Mouse (Mus musculus): ENCODE measurements around the gene Bicdl1. TPM values are rescaled to one million over a fixed set of nuclear protein-coding genes. Genes with fewer than 3 reads are reported as not detected.

Gene Bicdl1
- polyA plus RNA-seq, 1 experiment from 2014 or later: 6.8 TPM

DNA sequence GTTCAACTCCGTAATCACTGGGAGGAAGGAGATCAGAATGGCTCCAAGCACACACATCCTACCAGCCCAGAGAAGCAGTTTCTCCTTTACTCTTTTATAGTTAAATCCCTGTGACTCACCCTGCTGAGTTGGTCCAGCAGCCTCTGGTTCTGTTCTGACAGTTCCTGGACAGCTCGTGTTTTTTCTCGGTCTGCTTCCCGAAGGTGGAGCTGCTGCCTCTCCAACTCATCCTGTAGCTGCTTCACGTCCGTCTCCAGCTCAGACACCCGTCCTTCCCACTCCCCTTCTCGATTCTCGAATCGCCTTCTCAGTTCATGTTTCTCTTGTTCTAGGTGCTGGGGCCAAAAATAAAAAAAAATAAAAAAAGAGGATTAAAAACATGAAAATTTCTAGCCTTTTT lies 7.0 kb downstream of the Bicdl1 start:
- ATAC-seq (replicated peaks; ENCODE audit: insufficient number of reproducible peaks, low FRiP score, low TSS enrichment, low read depth): no peak
- H3K9me3 ChIP-seq (replicated peaks; ENCODE audit: control insufficient read depth, low read length): no peaks in the 10 kb centered on the region
- 89% methylated on average over 10 of the region's 10 CpGs for WGBS

DNA sequence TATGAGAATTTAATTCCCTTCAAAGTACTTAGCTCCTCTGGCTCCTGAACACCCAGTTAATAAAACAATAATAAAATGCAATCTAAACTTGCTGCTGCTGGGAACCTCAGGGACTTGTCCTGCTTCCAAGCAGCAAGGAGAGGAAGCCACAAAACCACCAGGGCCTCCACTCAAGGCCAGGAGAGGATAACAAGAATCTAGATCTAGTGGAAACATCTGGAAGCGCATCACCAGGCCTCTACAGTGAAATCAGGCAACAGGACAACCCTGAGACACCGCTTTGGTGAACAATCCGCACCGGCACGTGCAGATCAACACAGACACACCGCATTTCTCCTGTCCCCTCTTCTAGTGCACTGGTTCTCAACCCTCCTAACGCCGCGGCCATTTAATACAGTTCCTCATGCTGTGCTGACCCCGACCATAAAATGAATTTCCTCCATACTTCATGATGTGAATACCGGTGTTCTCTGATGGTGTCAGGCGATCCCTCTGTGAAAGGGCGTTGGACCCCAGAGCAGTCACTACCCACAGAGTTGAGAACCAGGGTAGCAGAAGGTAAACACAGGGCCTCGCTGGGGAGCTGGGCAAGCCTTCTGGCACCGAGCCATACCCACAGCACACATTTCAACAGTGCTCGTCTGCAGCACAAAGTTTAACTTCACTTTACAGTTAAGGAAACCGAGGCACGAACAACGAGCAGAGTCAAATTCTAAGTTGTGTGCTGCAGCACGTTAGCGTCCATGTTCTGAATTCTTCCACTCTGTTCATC lies 9.0 kb downstream of the Bicdl1 start:
- Histone ChIP-seq H3K27ac (replicated peaks; ENCODE audit: low read depth, low read length) (no peak overlapping the region), H3K4me2 (ENCODE audit: low read depth, low read length) (no peak overlapping the region), H3K4me3 (ENCODE audit: low read depth, low read length) (no peak overlapping the region), H3K9me3 (replicated peaks; ENCODE audit: control insufficient read depth, low read length) (no peaks in the 10 kb centered on the region), H3K36me3 (replicated peaks; ENCODE audit: control insufficient read depth, insufficient read depth, low read depth, low read length) (no peaks in the 10 kb centered on the region), H3K4me1 (ENCODE audit: control insufficient read depth, insufficient read depth, low read length) (no peaks in the 10 kb centered on the region), H3K9ac (replicated peaks; ENCODE audit: low read length) (no peak overlapping the region), H3K27me3 (ENCODE audit: control insufficient read depth, insufficient read depth, low read length) (no peaks in the 10 kb centered on the region)
- DNase-seq (ENCODE audit: low spot score): no peak
- no peak for ATAC-seq (replicated peaks; ENCODE audit: insufficient number of reproducible peaks, low FRiP score, low TSS enrichment, low read depth)
- WGBS: 90% methylated on average over 21 of the region's 21 CpGs

More for the DNA sequence above, 7.0 kb downstream of the Bicdl1 start:
- Histone ChIP-seq H3K4me2 (ENCODE audit: low read depth, low read length) (no peak overlapping the region), H3K9ac (replicated peaks; ENCODE audit: low read length) (no peak overlapping the region), H3K27ac (replicated peaks; ENCODE audit: low read depth, low read length) (no peak overlapping the region), H3K4me1 (ENCODE audit: control insufficient read depth, insufficient read depth, low read length) (no peaks in the 10 kb centered on the region), H3K27me3 (ENCODE audit: control insufficient read depth, insufficient read depth, low read length) (no peaks in the 10 kb centered on the region), H3K36me3 (replicated peaks; ENCODE audit: control insufficient read depth, insufficient read depth, low read depth, low read length) (no peaks in the 10 kb centered on the region), H3K4me3 (ENCODE audit: low read depth, low read length) (no peak overlapping the region)
- DNase-seq (ENCODE audit: low spot score): no peak

DNA sequence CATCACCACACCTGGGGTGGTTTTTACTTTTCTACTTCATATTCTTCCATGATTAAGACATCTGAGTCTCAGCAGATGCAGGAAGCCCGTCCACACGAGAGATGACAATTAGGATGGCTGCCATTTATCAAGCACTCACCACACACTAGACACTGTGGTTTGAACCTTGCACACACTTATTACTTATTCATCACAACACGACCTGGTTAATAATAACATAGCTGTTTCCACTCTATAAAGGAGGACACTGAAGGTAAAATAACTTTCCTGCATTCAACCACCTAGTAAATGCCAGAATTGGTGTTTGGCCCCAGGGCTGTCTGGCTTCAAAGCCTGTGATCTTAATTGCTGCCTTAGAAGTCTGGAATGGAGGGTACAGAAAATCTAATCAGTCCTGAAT lies 10.7 kb downstream of the Bicdl1 start:
- Histone ChIP-seq H3K4me1 (ENCODE audit: control insufficient read depth, insufficient read depth, low read length) (no peaks in the 10 kb centered on the region), H3K36me3 (replicated peaks; ENCODE audit: control insufficient read depth, insufficient read depth, low read depth, low read length) (no peaks in the 10 kb centered on the region), H3K9me3 (replicated peaks; ENCODE audit: control insufficient read depth, low read length) (no peaks in the 10 kb centered on the region), H3K27ac (replicated peaks; ENCODE audit: low read depth, low read length) (no peak overlapping the region), H3K4me2 (ENCODE audit: low read depth, low read length) (no peak overlapping the region), H3K27me3 (ENCODE audit: control insufficient read depth, insufficient read depth, low read length) (no peaks in the 10 kb centered on the region), H3K4me3 (ENCODE audit: low read depth, low read length) (no peak overlapping the region), H3K9ac (replicated peaks; ENCODE audit: low read length) (no peak overlapping the region)
- ATAC-seq (replicated peaks; ENCODE audit: insufficient number of reproducible peaks, low FRiP score, low TSS enrichment, low read depth) (no peak), DNase-seq (ENCODE audit: low spot score) (no peak)
- 63% methylated on average over 3 of the region's 3 CpGs for WGBS

DNA sequence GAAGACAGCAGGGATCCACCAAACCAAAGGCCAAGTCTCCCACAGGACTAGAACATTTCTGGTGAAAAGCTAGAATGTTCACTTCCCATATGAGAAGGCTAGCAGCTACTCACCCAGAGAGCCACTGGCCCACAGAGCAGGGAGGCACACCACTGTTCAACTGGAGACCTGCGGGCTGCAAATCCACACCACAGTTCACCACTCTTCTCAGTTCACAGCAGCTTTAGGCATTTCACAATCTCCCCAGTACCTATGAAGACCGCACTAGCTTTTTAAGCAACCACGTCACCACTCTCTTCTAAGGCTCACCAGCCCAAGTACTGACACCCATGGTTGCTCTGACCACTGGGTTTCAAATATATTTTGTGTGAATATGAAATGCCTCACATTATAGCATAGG lies 13.7 kb downstream of the Bicdl1 start:
- WGBS: 88% methylated on average over 3 of the region's 3 CpGs
- DNase-seq (ENCODE audit: low spot score) (no peak), ATAC-seq (replicated peaks; ENCODE audit: insufficient number of reproducible peaks, low FRiP score, low TSS enrichment, low read depth) (no peak)
- Histone ChIP-seq H3K4me2 (ENCODE audit: low read depth, low read length) (no peak overlapping the region), H3K9ac (replicated peaks; ENCODE audit: low read length) (no peak overlapping the region), H3K27ac (replicated peaks; ENCODE audit: low read depth, low read length) (no peak overlapping the region), H3K4me1 (ENCODE audit: control insufficient read depth, insufficient read depth, low read length) (no peaks in the 10 kb centered on the region), H3K27me3 (ENCODE audit: control insufficient read depth, insufficient read depth, low read length) (no peaks in the 10 kb centered on the region), H3K4me3 (ENCODE audit: low read depth, low read length) (no peak overlapping the region), H3K36me3 (replicated peaks; ENCODE audit: control insufficient read depth, insufficient read depth, low read depth, low read length) (no peaks in the 10 kb centered on the region), H3K9me3 (replicated peaks; ENCODE audit: control insufficient read depth, low read length) (no peaks in the 10 kb centered on the region)

DNA sequence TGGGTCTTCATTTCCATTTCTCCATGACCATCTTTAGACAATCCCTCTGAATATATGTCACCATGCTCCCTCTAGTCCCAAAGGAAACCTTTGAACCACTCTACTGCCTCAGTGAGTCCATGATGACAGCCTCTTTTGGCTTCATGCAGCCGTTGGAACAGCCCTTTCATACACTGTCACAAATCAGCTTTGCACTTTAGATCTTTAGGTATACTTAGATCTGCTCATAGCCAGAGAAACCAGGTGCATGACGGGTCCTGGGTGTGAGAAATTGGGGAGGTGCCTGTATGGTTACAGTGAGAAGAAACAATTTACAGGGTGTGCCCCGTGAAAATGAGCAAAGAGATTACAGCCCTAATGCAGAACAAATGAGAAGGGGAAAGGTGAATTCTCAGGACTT lies 14.3 kb downstream of the Bicdl1 start:
- no peak overlapping the region for H3K4me2 ChIP-seq (ENCODE audit: low read depth, low read length)
- no peaks in the 10 kb centered on the region for H3K27me3 ChIP-seq (ENCODE audit: control insufficient read depth, insufficient read depth, low read length)
- no peaks in the 10 kb centered on the region for H3K4me1 ChIP-seq (ENCODE audit: control insufficient read depth, insufficient read depth, low read length)
- H3K9me3 ChIP-seq (replicated peaks; ENCODE audit: control insufficient read depth, low read length): no peaks in the 10 kb centered on the region
- DNase-seq (ENCODE audit: low spot score): no peak
- no peak overlapping the region for H3K4me3 ChIP-seq (ENCODE audit: low read depth, low read length)
- no peak overlapping the region for H3K9ac ChIP-seq (replicated peaks; ENCODE audit: low read length)
- WGBS: 83% methylated on average over 3 of the region's 3 CpGs
- no peak for ATAC-seq (replicated peaks; ENCODE audit: insufficient number of reproducible peaks, low FRiP score, low TSS enrichment, low read depth)
- H3K27ac ChIP-seq (replicated peaks; ENCODE audit: low read depth, low read length): no peak overlapping the region
- no peaks in the 10 kb centered on the region for H3K36me3 ChIP-seq (replicated peaks; ENCODE audit: control insufficient read depth, insufficient read depth, low read depth, low read length)

DNA sequence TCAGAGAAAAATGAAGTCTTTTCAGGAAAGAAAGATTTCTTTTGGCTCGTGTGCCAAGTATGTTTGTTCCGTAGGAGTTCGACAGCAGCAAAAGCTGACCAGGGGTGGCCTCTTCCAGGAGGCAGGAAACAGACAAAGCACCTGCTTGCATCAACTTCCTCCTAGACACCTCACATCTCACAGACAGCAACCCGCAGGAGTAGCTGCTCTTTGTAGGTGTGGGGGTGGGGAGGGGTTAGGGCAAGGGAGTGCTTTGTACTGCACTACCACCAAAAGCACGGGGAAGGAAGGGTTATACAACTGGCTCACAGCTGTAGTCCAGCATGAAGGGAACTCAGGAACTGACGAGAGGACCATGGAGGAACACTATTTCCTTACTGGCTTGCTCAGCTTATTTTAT lies 15.0 kb downstream of the Bicdl1 start:
- Histone ChIP-seq H3K9me3 (replicated peaks; ENCODE audit: control insufficient read depth, low read length) (no peaks in the 10 kb centered on the region), H3K27me3 (ENCODE audit: control insufficient read depth, insufficient read depth, low read length) (no peaks in the 10 kb centered on the region), H3K4me2 (ENCODE audit: low read depth, low read length) (no peak overlapping the region), H3K9ac (replicated peaks; ENCODE audit: low read length) (no peak overlapping the region), H3K27ac (replicated peaks; ENCODE audit: low read depth, low read length) (no peak overlapping the region), H3K36me3 (replicated peaks; ENCODE audit: control insufficient read depth, insufficient read depth, low read depth, low read length) (no peaks in the 10 kb centered on the region), H3K4me1 (ENCODE audit: control insufficient read depth, insufficient read depth, low read length) (no peaks in the 10 kb centered on the region), H3K4me3 (ENCODE audit: low read depth, low read length) (no peak overlapping the region)
- WGBS: 82% methylated on average over 6 of the region's 6 CpGs
- ATAC-seq (replicated peaks; ENCODE audit: insufficient number of reproducible peaks, low FRiP score, low TSS enrichment, low read depth): no peak
- no peak for DNase-seq (ENCODE audit: low spot score)

- Histone ChIP-seq H3K27me3 (ENCODE audit: control insufficient read depth, insufficient read depth, low read length) (no peaks in the 10 kb centered on the region), H3K4me1 (ENCODE audit: control insufficient read depth, insufficient read depth, low read length) (no peaks in the 10 kb centered on the region), H3K9me3 (replicated peaks; ENCODE audit: control insufficient read depth, low read length) (no peaks in the 10 kb centered on the region), H3K4me3 (ENCODE audit: low read depth, low read length) (no peak overlapping the region), H3K27ac (replicated peaks; ENCODE audit: low read depth, low read length) (no peak overlapping the region), H3K4me2 (ENCODE audit: low read depth, low read length) (no peak overlapping the region), H3K36me3 (replicated peaks; ENCODE audit: control insufficient read depth, insufficient read depth, low read depth, low read length) (no peaks in the 10 kb centered on the region), H3K9ac (replicated peaks; ENCODE audit: low read length) (no peak overlapping the region)
- 91% methylated on average over 7 of the region's 7 CpGs for WGBS
- no peak for ATAC-seq (replicated peaks; ENCODE audit: insufficient number of reproducible peaks, low FRiP score, low TSS enrichment, low read depth)
- DNase-seq (ENCODE audit: low spot score): no peak
These were observed 16.7 kb downstream of the Bicdl1 start for GRCm38 (mm10) chr5:115714761-115715160.

- H3K4me2 ChIP-seq (ENCODE audit: low read depth, low read length): no peak overlapping the region
- no peaks in the 10 kb centered on the region for H3K36me3 ChIP-seq (replicated peaks; ENCODE audit: control insufficient read depth, insufficient read depth, low read depth, low read length)
These were observed 18.9 kb downstream of the Bicdl1 start for GRCm38 (mm10) chr5:115712487-115712886.

More at GRCm38 (mm10) chr5:115712487-115712886, 18.9 kb downstream of the Bicdl1 start:
- ATAC-seq (replicated peaks; ENCODE audit: insufficient number of reproducible peaks, low FRiP score, low TSS enrichment, low read depth) (no peak), DNase-seq (ENCODE audit: low spot score) (no peak)
- Histone ChIP-seq H3K4me1 (ENCODE audit: control insufficient read depth, insufficient read depth, low read length) (no peaks in the 10 kb centered on the region), H3K27ac (replicated peaks; ENCODE audit: low read depth, low read length) (no peak overlapping the region), H3K9ac (replicated peaks; ENCODE audit: low read length) (no peak overlapping the region), H3K4me3 (ENCODE audit: low read depth, low read length) (no peak overlapping the region), H3K27me3 (ENCODE audit: control insufficient read depth, insufficient read depth, low read length) (no peaks in the 10 kb centered on the region), H3K9me3 (replicated peaks; ENCODE audit: control insufficient read depth, low read length) (no peaks in the 10 kb centered on the region)
- 74% methylated on average over 6 of the region's 6 CpGs for WGBS
